Mouse (Mus musculus) kidney, adult 18-20 months (tissue): ENCODE measurements around the gene Fmc1.
"Not testable (repeated sequence)": the region's sequence is repeated elsewhere in the genome, so short reads cannot be mapped to it uniquely, and the experiment has no call there.

ENCODE experiments used
- DNase-seq: peaks from one replicate; pipeline ENCODE4 v3.0.0; 2021

Fmc1 gene

DNA sequence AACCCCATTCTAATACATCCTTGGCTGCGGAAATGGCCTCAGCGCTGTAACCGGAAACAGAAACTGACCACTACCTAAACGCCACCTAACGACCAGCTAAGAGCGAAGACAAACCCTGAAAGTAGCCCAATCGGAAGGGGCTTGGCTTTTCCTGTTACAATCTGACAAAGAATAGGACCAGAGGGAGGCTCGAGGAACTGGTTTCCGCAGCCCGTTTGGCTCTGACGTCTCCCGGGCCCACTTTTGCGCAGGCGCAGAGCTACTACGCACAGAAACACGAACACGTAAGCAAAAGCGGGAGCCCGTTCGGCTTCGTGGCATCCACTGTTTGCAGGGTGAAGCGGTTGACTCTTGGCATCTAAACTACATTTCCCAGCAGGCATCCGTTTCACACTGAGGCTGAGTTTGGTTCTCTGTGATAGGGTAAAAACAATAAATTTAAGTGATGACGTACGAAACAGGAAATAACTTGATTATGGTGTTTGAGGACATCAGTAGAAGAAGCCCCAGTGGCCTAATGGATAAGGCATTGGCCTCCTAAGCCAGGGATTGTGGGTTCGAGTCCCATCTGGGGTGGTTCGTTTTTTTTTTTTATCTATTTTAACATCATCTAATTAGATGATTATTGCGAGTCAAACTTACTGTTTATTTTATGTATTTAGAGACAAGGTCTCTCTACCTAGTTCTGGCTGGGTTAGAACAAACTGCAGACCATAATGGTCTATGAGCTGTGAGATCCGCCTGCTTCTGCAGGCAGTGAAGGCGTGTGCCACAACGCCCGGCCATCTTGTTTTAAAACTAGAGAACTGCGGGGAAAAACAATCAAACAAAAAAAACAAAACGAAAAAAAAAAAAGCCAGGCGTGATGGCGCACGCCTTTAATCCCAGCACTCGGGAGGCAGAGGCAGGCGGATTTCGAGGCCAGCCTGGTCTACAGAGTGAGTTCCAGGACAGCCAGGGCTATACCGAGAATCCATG is at the start of gene Fmc1:
TSS of gene Fmc1 (plus strand) at position 75 of the 978 bp plus-strand sequence.
- DNase-seq, result peak; percentile 96

DNA sequence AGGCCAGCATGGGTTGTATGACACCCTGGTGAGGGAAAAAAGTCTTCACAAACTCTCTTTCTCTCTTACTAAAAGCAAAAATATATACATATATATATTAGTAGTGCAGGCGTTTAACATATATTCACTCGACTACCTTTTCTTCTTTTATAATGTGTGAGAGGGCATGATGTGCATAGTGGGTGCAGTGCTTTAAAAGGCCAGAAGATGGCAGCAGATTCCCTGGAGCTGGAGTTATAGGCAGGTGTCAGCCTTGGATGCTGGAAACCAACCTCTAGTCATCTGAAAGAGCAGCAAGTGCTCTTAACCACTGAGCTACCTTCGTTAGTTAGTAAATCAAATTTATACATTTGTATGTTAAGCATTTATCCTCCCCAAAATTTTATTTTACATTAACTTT is 40.8 kb upstream of the Fmc1 start:
- DNase-seq, result peak; percentile 54

DNA sequence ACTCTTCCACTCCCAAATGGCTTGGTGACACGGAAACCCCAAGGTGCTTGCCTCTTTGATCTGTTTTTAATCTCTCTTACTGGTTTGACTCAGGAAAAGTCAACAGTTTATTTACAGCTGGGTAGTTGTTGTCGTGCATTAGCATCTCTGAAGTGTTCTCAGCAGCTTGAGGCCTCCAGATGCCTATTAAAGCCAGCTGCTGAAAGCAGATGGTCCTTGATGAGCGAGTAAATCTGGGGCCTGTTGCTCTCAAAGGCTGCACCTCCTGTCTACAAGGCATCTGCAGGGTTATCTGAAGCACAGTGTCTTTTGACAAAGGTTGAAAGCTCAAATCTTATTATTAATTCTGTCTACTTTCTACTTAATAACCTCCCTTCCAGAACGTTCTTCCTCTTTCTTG is 37.7 kb upstream of the Fmc1 start:
- DNase-seq, result no peak

DNA sequence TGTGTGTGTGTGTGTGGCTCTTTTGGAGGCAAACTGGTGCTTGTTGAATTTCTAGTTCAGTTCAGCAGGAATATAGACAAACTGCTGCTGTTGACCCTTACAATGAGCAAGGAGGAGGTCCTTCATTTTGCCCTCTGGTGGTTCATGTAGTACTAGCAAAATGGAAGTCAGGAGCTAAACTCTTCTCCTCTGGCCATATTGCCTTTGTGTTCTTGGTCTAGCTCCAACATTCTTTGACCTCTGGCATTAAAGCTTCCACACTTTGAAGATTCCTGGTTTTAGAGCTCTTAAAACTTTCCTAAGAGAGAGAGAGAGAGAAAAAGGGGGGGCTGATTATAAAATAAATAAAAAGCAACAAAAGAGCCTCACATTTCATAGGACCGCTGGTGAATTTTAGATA is 21.2 kb upstream of the Fmc1 start:
- DNase-seq, result no peak

DNA sequence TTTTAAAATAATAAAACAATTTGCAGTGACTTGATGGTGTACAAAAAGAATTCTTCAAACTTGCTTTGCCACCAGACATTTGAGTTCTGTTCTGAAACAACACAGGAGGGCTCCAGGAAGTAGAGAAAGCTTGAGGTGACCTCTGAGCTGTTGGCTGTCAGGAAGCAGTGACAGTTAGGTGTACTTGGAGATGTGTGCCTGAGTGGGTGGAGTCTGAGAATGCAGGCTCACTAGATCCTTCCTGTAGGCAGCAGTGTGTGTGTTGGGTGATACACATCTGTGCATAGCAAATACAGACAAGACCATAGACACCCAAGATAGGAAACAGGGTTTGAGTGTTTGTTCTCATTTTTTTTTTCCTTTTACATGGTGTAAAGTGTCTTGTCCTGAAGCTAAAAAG is 20.5 kb upstream of the Fmc1 start:
- no peak for DNase-seq

DNA sequence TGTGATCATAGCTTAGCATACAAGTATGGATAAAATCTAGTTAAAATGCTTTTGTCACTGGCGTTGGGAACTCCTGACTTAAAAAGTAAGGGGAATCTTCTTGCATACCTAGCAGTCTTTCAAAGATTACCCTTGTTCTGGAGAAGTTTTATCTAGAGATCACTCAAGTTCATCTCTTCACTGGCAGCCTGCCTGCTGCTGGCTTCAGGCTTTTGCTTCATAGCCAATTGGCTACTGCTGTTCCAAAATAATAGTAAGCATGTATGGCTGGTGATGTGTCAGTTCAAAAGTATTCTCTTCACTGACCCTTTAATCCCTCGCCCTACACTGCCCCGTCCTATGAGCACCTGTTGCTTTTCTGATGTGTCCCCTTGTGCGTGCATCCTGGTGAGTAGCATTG is 18.1 kb upstream of the Fmc1 start:
- no peak for DNase-seq

DNA sequence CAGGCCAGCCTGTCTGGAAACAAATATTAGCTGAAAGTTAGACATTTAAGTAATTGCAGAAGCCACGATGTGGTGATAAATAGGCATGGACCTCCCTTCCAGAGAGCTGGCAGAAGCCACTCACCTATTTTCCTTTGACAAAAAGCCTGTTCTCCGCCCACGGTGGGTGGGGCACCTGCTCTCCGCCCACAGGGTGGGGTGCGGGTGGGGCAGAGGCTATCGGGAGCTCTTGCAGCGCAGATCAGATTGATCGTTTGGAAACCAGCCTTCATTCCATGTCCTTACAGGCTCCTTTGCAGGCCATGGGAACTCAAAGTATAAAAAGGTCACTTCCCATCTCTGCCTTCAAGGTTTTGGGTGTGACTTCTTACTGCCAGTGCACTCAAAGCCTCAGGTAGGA is 9.5 kb upstream of the Fmc1 start:
- no peak for DNase-seq

DNA sequence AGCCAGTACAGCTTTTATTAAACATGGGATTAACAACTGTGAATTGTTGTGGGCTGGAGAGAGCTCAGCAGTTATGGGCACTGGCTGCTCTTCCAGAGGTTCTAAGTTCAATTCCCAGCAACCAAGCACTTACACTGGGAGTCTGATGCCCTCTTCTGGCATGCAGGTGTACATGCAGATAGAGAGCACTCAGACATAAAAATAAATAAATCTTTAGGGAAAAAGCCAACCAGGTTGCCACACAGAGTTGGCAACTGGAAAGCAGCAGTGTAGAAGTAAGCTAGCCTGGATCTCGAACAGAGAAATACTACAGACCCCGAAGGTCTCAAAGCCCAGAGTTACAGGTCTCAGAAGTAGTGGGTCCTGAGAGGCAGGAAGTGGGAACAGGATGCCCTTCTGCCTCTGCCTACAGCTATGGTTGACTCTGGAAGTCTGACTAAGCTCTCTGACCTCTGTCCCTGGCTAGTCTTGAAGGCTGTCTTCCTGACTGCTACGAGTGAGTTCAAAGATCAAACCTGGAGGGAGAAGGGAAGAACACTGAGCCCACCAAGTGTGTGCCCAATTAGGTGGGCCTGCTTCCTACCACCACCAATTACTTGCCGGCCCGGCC is 2.0 kb upstream of the Fmc1 start:
- DNase-seq, result peak; percentile 40

DNA sequence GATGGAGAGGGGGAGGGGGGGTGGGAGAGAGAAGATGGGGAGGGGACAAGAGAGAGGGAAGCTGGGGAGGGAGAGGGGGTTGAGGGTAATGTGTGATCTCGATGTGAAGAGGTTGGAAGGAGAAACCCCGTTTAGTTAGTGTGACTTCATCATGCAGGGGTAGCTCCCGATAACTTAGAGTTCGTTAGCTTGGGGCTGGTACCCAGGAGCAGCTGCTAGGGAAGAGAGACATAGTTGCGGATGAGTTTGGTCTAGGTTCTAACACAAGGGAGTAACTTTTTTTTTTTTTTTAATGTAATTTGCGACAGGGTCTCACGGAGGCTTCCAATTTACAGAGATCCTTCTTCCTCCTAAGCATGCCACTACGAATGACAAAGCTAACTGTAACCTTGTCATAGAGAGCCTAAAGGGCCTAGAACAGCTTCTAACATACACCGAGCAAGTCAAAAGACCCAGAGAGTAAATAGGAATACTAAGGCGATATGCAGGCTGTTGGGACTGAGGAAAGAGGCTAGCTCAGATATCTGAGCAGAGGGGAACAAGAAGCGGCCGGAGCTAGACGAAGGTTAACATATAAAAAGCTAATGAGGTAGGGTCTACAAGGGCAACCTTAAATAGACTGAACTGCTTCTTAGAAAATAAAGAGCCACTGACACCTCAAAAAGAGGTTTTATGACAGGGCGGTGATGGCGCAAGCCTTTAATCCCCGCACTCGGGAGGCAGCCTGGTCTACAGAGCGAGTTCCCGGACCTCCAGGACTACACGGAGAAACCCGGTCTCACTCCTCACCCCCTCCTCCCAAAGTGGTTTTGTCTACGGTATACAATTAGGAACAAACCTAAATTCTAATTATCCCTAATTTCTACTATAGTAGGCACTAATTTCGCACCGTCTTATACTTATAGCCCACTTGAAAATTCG is 542 bp upstream of the Fmc1 start:
- no peak for DNase-seq

DNA sequence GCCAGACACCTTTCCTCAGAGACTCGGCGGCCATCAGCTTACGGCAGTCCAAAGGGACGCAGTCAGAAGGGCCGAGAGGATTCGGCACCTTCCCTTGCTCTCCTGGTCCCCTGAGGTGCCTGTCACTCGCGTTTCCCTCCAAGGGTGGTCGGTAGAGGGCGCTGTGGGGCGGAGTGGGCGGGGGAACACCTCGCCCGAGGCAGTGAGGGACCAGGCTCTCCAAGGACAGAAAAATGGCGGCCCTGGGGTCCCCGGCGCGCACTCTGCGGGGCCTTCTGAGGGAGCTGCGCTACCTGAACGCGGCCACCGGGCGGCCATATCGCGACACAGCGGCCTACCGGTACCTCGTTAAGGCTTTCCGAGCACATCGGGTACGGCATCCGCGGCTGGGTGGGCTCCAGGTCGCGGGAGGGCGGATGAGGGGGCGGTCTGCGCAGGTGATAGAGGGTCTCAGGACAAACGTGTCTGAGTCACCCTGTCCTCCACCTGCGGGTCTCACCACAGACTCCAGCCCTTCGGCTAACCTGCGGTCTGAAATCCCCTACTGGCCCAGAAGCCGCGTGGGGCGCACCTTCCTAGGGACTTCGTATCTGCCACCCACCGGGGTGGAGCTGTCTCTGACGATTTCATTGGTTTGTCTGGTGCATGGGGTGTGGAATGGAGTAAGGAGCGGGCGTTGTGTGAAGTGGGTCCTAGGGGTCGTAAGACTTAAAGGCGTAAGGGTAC is 1.5 kb downstream of the Fmc1 start:
- peak; percentile 98 for DNase-seq

DNA sequence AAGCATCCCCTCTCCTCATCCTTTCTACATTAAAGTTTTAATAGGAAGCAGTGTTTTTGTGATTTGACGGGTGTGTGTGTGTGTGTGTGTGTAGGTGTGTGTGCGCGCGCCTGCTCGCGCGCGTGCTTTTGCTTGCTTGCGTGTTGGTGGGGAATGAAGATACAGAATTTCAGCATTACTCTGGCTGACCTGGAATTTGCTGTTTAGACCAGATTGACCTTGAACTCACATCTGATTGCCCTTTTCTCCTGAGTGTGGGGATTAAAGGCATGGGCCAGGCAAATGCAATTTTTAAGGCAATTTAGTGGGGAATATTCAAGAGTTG is 2.0 kb downstream of the Fmc1 start:
- no peak for DNase-seq

DNA sequence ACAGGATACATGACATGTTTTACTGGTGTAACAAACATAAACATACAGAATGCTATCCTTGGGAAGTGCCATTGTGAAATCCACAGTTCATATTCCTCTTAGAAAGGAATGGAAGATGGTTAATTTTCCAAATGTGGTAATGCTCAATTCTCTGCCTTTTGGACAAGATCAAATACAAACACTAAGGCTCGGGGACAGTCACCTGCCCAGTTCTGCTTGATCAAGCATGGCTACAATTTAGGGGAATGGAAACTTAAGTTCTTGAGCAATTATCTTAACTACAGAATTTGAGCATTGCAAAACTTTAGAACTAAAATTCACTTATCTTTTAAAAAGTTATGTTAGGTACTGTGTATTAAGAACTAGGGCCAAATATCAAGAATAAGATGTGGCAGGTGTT is 2.5 kb downstream of the Fmc1 start:
- no peak for DNase-seq

DNA sequence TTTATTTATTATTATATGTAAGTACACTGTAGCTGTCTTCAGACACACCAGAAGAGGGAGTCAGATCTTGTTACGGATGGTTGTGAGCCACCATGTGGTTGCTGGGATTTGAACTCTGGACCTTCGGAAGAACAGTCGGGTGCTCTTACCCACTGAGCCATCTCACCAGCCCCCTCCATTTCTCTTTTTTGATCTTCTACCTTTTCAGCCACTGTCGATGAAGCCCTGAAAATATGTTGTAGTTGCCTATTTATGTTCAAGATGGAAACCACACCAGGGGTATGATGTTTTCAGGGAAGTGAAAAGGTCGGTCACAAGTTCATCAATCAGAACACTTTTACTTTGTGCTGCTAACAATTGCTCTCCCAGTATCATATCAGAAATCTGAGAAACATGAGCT is 10.8 kb downstream of the Fmc1 start:
- DNase-seq, result not testable (repeated sequence)

DNA sequence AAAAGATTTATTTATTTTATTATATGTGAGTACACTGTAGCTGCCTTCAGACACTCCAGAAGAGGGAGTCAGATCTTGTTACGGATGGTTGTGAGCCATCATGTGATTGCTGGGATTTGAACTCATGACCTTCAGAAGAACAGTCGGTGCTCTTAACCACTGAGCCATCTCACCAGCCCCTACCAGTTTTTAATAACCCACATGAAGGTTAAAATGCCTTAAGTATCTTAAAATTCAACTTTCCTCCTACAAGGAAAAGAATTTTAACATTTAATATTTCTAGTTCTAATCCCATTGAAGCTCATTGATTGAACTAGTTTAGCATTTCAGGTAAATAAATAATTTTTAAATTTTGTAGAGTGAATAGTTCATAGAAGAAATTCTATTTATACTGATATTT is 13.7 kb downstream of the Fmc1 start:
- DNase-seq, result not testable (repeated sequence)

DNA sequence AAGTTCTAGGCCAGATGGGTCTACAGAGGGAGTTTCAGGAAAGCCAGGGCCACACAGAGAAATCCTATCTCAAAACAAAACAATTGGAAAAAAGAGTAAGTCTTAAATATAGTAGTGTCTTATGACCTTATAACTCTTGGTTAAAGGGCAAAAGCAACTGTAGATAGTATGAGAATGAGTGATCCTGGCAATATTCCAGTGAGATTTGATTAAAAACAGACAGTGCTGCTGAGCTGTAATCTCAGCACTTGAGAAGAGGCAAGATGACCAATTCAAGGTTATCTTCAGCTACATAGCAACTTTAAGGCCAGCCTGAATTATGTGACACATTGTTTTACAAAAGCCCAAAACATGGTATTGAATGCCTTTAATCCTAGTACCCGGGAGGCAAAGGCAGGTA is 14.4 kb downstream of the Fmc1 start:
- DNase-seq, result no peak

DNA sequence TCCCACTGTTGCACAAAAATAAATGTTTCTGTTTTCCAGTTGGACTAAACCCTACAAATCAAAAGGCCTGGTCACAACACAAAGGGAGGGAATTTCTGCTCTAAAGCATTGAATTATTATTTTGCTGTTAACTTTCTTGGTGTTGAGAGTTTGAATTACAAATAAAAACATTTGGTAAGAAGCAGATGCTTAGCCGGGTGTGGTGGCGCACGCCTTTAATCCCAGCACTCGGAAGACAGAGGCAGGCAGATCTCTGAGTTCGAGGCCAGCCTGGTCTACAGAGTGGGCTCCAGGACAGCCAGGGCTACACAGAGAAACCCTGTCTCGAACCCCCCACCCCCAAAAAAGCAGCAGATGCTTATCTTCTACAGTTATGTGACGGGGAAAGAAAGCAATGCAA is 15.3 kb downstream of the Fmc1 start:
- DNase-seq, result not testable (repeated sequence)

DNA sequence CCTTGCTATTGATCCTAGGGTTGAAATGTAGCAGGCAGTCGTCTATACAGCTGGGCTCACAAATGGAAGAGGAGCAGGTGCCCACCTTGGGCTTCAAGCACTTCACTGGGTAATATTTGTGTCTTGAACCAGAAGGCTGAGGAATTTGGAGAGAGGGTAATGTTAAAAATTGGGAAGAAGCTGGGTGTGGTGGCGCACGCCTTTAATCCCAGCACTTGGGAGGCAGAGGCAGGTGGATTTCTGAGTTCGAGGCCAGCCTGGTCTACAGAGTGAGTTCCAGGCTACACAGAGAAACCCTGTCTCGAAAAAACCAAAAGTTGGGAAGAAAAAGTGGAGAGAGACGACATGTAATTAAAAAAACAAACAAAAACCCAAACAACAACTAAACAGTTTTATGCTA is 16.5 kb downstream of the Fmc1 start:
- not testable (repeated sequence) for DNase-seq

DNA sequence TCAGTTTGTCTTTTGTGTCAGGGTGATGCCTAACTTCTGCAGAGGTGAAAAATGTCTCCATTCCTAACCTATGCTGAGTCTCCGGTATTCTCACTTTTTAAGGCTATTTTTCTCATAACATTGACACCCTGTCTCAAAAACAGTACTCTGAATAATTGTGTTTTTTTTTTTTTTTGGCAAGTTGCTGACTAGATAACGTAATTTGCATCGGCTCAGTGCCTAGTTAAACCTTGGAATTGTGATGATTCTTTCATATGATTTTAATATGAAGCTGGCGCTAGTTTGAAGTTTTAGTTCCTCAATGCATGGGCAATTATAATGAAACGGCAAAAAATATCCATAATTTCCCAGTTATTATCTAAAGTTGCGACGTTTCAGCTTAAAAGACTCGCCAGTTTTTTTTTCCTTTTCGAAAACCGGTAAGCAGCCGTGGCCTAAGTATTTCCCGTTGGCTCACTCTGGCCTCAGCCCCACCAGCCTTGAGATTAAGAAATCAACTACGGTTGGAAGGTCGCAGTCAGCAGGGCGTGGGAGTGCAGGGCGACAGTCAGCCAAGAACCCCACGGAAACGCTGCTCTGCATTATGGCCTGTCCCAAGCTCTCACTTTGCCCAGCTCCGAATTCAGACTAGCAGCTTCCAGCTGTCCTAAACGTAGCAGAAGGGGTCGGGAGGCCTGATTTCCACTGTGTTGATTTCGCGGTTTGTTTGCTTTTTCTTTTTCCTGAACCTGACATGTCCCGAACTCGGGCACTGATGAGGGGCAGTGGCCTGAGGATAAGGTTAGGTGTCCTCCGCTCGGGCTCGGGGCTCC is 17.2 kb downstream of the Fmc1 start:
- peak; percentile 90 for DNase-seq

DNA sequence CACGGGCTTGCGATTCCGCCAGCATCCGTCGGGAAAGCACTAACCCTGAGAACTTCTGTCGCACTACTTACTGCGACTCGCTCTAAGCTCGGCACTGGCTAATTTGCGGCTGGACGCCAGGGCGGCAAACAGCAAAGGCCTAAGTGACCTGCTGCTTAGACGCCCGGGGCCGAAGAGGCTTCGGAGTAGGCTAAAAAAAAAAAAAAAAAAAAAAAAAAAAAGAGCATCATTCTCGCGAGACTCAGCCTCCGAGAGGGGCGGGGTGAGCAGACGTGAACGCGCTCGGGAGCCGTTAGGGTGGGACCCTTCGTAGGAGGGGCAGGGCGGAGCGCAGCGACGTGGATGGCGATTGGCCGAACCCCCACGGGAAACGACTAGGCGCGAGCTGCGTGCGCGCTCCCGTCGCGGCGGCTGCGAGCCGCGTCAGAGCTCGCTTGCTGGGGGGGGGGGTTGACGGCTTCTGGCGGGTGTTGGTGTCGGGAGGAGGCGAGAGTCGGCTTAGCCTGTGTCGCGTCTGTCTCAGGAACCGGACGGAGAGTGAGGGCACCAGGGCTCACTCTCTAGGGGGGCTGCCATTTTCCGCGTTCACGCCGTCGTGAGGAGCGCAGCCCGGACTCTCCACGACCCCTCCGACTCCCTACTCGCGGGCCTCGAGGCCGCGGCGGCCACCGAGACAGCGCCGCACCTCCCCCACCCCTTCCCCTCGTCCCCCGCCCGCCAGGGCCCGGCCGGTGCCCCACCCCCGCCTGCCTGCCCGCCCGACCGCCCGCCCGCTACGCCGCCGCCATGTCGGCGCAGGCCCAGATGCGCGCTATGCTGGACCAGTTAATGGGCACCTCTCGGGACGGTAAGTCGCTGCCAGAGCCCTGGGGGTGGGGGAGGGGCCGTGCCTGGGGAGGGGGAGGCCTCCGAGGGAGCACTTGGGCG is 18.0 kb downstream of the Fmc1 start, which contains the start of gene Luc7l2:
TSS of gene Luc7l2 (plus strand) at position 273 of the 927 bp plus-strand sequence.
- peak; percentile 93 for DNase-seq

DNA sequence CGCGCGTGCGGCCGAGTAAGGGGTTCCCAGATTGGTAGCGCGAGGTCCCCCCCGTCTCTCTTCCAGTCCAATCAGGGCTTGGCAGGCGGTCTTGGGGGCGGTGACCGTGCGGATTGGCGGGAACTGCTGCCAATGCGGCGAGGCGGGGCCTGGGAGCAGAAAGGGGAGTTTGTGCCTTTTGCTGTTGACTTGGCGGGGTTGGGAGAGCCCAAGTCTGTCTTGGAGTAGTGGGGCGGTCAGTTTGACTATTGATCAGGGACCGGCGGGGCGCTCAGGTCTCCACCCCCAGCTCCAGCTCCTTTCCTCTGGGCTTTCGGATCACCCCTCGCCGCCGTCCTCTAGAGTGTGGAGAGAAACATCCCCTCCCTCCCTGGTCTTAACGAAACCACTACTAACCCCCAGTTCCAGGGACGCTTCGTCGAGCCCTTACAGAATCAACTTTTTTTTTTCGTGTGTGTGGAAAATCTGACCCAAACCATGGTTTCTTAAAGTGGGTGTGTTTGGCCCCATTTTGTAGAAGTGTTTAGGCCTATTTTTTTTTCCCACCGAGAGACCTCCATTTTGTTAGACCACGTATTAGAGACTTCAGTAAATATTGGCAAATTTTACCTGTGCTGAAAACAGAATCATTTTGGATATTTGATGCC is 18.8 kb downstream of the Fmc1 start:
- DNase-seq, result peak; percentile 99
